Mouse (Mus musculus): ENCODE measurements around the gene 6330409D20Rik. TPM values are rescaled to one million over a fixed set of nuclear protein-coding genes. Genes with fewer than 3 reads are reported as not detected.

6330409D20Rik gene
- polyA plus RNA-seq, 1 experiment from 2014 or later = 3.0 TPM

- no peak overlapping the region for H3K4me2 ChIP-seq (replicated peaks; ENCODE audit: low read depth, low read length)
- 49% methylated on average over 3 of the region's 3 CpGs for WGBS
- no peak overlapping the region for H3K9ac ChIP-seq (ENCODE audit: low read depth, low read length)
- ATAC-seq (ENCODE audit: low FRiP score) (no peak), DNase-seq (ENCODE audit: low spot score) (peak; percentile 86)
- H3K9me3 ChIP-seq (ENCODE audit: control insufficient read depth, low read length) = no peaks in the 10 kb centered on the region
- H3K4me1 ChIP-seq (replicated peaks; ENCODE audit: control insufficient read depth, insufficient read depth, low read length) = peaks cover 5% of the 10 kb centered on the region; the same call in 1 of the 2 replicates
- no peak overlapping the region for H3K27ac ChIP-seq (ENCODE audit: low read depth, low read length)
- peaks cover 7% of the 10 kb centered on the region for H3K36me3 ChIP-seq (ENCODE audit: control insufficient read depth, insufficient read depth, low read length)
- no peak overlapping the region for H3K4me3 ChIP-seq (ENCODE audit: low read depth, low read length)
- no peaks in the 10 kb centered on the region for H3K27me3 ChIP-seq (ENCODE audit: control insufficient read depth, insufficient read depth, low read length)
These were observed 32.2 kb downstream of the 6330409D20Rik start for GRCm38 (mm10) chr2:32708643-32709042.

- H3K4me3 ChIP-seq (ENCODE audit: low read depth, low read length) = no peak overlapping the region
- H3K27me3 ChIP-seq (ENCODE audit: control insufficient read depth, insufficient read depth, low read length) = no peaks in the 10 kb centered on the region
- 92% methylated on average over 6 of the region's 6 CpGs for WGBS
- no peak overlapping the region for H3K4me2 ChIP-seq (replicated peaks; ENCODE audit: low read depth, low read length)
- H3K9ac ChIP-seq (ENCODE audit: low read depth, low read length) = no peak overlapping the region
- H3K27ac ChIP-seq (ENCODE audit: low read depth, low read length) = no peak overlapping the region
- no peaks in the 10 kb centered on the region for H3K9me3 ChIP-seq (ENCODE audit: control insufficient read depth, low read length)
- DNase-seq (ENCODE audit: low spot score) (no peak), ATAC-seq (ENCODE audit: low FRiP score) (no peak)
- peaks cover 7% of the 10 kb centered on the region for H3K36me3 ChIP-seq (ENCODE audit: control insufficient read depth, insufficient read depth, low read length)
- peaks cover 5% of the 10 kb centered on the region; the same call in 1 of the 2 replicates for H3K4me1 ChIP-seq (replicated peaks; ENCODE audit: control insufficient read depth, insufficient read depth, low read length)
These were observed 33.8 kb downstream of the 6330409D20Rik start for GRCm38 (mm10) chr2:32706971-32707370.

- no peaks in the 10 kb centered on the region for H3K9me3 ChIP-seq (ENCODE audit: control insufficient read depth, low read length)
- H3K4me2 ChIP-seq (replicated peaks; ENCODE audit: low read depth, low read length) = no peak overlapping the region
- H3K9ac ChIP-seq (ENCODE audit: low read depth, low read length) = no peak overlapping the region
- DNase-seq (ENCODE audit: low spot score) (no peak), ATAC-seq (ENCODE audit: low FRiP score) (no peak)
- H3K27ac ChIP-seq (ENCODE audit: low read depth, low read length) = no peak overlapping the region
- whole genome bisulfite sequencing = 96% methylated on average over 7 of the region's 7 CpGs
- no peaks in the 10 kb centered on the region for H3K27me3 ChIP-seq (ENCODE audit: control insufficient read depth, insufficient read depth, low read length)
- H3K4me1 ChIP-seq (replicated peaks; ENCODE audit: control insufficient read depth, insufficient read depth, low read length) = no peaks in the 10 kb centered on the region
- peaks cover 7% of the 10 kb centered on the region for H3K36me3 ChIP-seq (ENCODE audit: control insufficient read depth, insufficient read depth, low read length)
- H3K4me3 ChIP-seq (ENCODE audit: low read depth, low read length) = no peak overlapping the region
These were observed 35.8 kb downstream of the 6330409D20Rik start for GRCm38 (mm10) chr2:32705018-32705417.

GRCm38 (mm10) chr2:32704021-32704421 is 36.8 kb downstream of the 6330409D20Rik start, which contains the start of gene Fpgs:
Gene Fpgs, minus strand, starts transcription at chr2:32704145.
- WGBS = 82% methylated on average over 2 of the region's 2 CpGs
- Histone ChIP-seq H3K36me3 (ENCODE audit: control insufficient read depth, insufficient read depth, low read length) (peaks cover 3% of the 10 kb centered on the region), H3K9ac (ENCODE audit: low read depth, low read length) (no peak within 1 kb of the TSS)

DNA sequence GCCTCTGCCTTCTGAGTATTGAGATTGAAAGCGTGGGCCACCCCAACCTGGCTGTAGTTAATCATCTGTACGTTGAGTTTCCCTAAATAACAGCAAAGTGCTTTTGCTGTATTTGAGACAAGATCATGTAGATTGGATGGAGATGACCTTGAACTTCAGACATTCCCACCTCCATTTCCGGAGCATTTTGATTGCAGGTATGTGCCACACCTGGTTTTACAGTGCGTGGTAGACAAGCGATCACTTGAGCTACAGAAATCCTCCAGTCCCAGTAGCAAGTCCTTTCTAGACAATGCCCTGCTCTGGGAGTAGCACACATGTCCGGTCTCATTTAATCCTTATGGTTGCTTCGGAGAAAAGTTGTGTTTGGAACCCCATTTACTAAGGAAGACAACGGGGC is 37.8 kb downstream of the 6330409D20Rik start:
- DNase-seq (ENCODE audit: low spot score) (no peak), ATAC-seq (ENCODE audit: low FRiP score) (no peak)
- 92% methylated on average over 8 of the region's 8 CpGs for WGBS
- H3K27ac ChIP-seq (ENCODE audit: low read depth, low read length) = no peak overlapping the region
- no peaks in the 10 kb centered on the region for H3K4me1 ChIP-seq (replicated peaks; ENCODE audit: control insufficient read depth, insufficient read depth, low read length)
- H3K27me3 ChIP-seq (ENCODE audit: control insufficient read depth, insufficient read depth, low read length) = no peaks in the 10 kb centered on the region
- no peaks in the 10 kb centered on the region for H3K9me3 ChIP-seq (ENCODE audit: control insufficient read depth, low read length)
- no peak overlapping the region for H3K4me2 ChIP-seq (replicated peaks; ENCODE audit: low read depth, low read length)
- peaks cover 1% of the 10 kb centered on the region; the same call in 1 of the 2 replicates for H3K36me3 ChIP-seq (ENCODE audit: control insufficient read depth, insufficient read depth, low read length)
- H3K4me3 ChIP-seq (ENCODE audit: low read depth, low read length) = no peak overlapping the region
- H3K9ac ChIP-seq (ENCODE audit: low read depth, low read length) = no peak overlapping the region

More at GRCm38 (mm10) chr2:32704021-32704421, 36.8 kb downstream of the 6330409D20Rik start, which contains the start of gene Fpgs:
- no peak within 1 kb of the TSS for H3K4me3 ChIP-seq (ENCODE audit: low read depth, low read length)
- H3K4me2 ChIP-seq (replicated peaks; ENCODE audit: low read depth, low read length) = no peak within 1 kb of the TSS
- no peak for ATAC-seq (ENCODE audit: low FRiP score)
- no peaks in the 10 kb centered on the region for H3K9me3 ChIP-seq (ENCODE audit: control insufficient read depth, low read length)
- no peaks in the 10 kb centered on the region for H3K27me3 ChIP-seq (ENCODE audit: control insufficient read depth, insufficient read depth, low read length)
- no peak within 1 kb of the TSS for H3K27ac ChIP-seq (ENCODE audit: low read depth, low read length)
- no peak for DNase-seq (ENCODE audit: low spot score)
- no peaks in the 10 kb centered on the region for H3K4me1 ChIP-seq (replicated peaks; ENCODE audit: control insufficient read depth, insufficient read depth, low read length)

- Histone ChIP-seq H3K9ac (ENCODE audit: low read depth, low read length) (no peak overlapping the region), H3K4me2 (replicated peaks; ENCODE audit: low read depth, low read length) (no peak overlapping the region), H3K9me3 (ENCODE audit: control insufficient read depth, low read length) (no peaks in the 10 kb centered on the region), H3K27ac (ENCODE audit: low read depth, low read length) (no peak overlapping the region), H3K27me3 (ENCODE audit: control insufficient read depth, insufficient read depth, low read length) (no peaks in the 10 kb centered on the region), H3K36me3 (ENCODE audit: control insufficient read depth, insufficient read depth, low read length) (no peaks in the 10 kb centered on the region), H3K4me1 (replicated peaks; ENCODE audit: control insufficient read depth, insufficient read depth, low read length) (no peaks in the 10 kb centered on the region), H3K4me3 (ENCODE audit: low read depth, low read length) (no peak overlapping the region)
- 89% methylated on average over 14 of the region's 14 CpGs for WGBS
- ATAC-seq (ENCODE audit: low FRiP score) (no peak), DNase-seq (ENCODE audit: low spot score) (no peak)
These were observed 39.7 kb downstream of the 6330409D20Rik start for GRCm38 (mm10) chr2:32700966-32701743.

DNA sequence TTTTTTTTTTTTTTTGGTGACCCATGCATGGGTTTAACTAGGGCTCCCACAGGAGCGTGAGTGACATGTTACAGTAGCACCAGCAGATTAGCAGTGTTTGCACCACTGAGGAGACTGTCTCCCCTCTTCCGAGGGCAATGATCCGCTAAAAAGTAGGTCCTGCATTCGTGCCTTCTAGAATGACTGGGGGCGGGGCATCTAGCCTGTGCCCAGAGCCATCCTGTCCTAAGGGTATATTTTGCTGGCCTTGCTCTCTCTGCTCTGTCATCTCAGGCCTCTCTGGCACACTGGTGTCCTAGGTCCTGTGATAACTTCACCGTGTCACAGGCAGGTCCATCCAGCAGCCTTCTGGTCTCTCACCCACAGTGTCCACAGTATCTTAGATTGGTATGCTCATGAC is 41.1 kb downstream of the 6330409D20Rik start:
- Histone ChIP-seq H3K9me3 (ENCODE audit: control insufficient read depth, low read length) (no peaks in the 10 kb centered on the region), H3K4me1 (replicated peaks; ENCODE audit: control insufficient read depth, insufficient read depth, low read length) (no peaks in the 10 kb centered on the region), H3K4me2 (replicated peaks; ENCODE audit: low read depth, low read length) (no peak overlapping the region), H3K36me3 (ENCODE audit: control insufficient read depth, insufficient read depth, low read length) (no peaks in the 10 kb centered on the region), H3K27me3 (ENCODE audit: control insufficient read depth, insufficient read depth, low read length) (no peaks in the 10 kb centered on the region), H3K27ac (ENCODE audit: low read depth, low read length) (no peak overlapping the region), H3K9ac (ENCODE audit: low read depth, low read length) (no peak overlapping the region), H3K4me3 (ENCODE audit: low read depth, low read length) (no peak overlapping the region)
- DNase-seq (ENCODE audit: low spot score) (no peak), ATAC-seq (ENCODE audit: low FRiP score) (no peak)
- 84% methylated on average over 6 of the region's 6 CpGs for WGBS

DNA sequence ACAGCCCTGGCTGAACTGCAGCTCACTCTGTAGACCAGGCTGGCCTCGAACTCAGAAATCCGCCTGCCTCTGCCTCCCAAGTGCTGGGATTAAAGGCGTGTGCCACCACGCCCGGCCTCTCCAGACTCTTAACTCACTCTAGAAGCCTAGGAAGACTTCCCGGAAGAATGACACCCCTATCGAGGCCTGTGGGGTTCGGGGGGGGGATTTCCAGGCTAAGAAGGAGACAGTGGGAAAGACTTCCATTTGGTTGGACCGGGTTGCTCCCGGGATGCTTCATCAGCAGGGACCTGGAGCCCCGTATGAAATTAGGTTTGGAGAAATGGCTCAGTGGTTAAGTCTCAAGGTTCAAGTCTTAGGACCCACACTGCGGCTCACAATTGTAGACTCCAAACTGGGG is 46.1 kb downstream of the 6330409D20Rik start:
- Histone ChIP-seq H3K4me1 (replicated peaks; ENCODE audit: control insufficient read depth, insufficient read depth, low read length) (peaks cover 2% of the 10 kb centered on the region; the same call in 1 of the 2 replicates), H3K36me3 (ENCODE audit: control insufficient read depth, insufficient read depth, low read length) (no peaks in the 10 kb centered on the region), H3K27me3 (ENCODE audit: control insufficient read depth, insufficient read depth, low read length) (no peaks in the 10 kb centered on the region), H3K4me2 (replicated peaks; ENCODE audit: low read depth, low read length) (peak overlapping the region; percentile 88; the same call in 1 of the 2 replicates), H3K9me3 (ENCODE audit: control insufficient read depth, low read length) (no peaks in the 10 kb centered on the region), H3K4me3 (ENCODE audit: low read depth, low read length) (peak overlapping the region; percentile 68; the same call in 1 of the 2 replicates), H3K27ac (ENCODE audit: low read depth, low read length) (no peak overlapping the region), H3K9ac (ENCODE audit: low read depth, low read length) (0 out of 2 replicates have a peak overlapping the region, but pooled peaks have one; percentile 28)
- no peak for ATAC-seq (ENCODE audit: low FRiP score)
- 91% methylated on average over 12 of the region's 12 CpGs for WGBS
- no peak for DNase-seq (ENCODE audit: low spot score)

All from hindbrain, embryonic 11.5 days (tissue).